Mouse (Mus musculus) midbrain, embryonic 13.5 days (tissue): ENCODE data around the gene Col26a1. TPM values are rescaled to one million over a fixed set of nuclear protein-coding genes. Genes with fewer than 3 reads are reported as not detected.

ENCODE experiments used
- ATAC-seq: fragments of 200-750 bp; cut with Nextera tagmentation; 2 replicates; pipeline ENCODE4 v1.8.0; 2017; ENCODE audit warnings: mild to moderate bottlenecking, moderate TSS enrichment, moderate library complexity
- H3K27ac ChIP-seq: fragments of 300-500 bp; sonication (generic); 2 replicates; pipeline ENCODE4 v1.5.1; 2015; ENCODE audit warnings: inconsistent platforms, mild to moderate bottlenecking, moderate library complexity
- H3K27me3 ChIP-seq: fragments of 300-500 bp; sonication (generic); 2 replicates; pipeline ENCODE4 v1.6.1; 2015; ENCODE audit warnings: mild to moderate bottlenecking, inconsistent platforms
- H3K36me3 ChIP-seq: fragments of 300-500 bp; sonication (generic); 2 replicates; pipeline ENCODE4 v1.6.1; 2015; ENCODE audit warnings: mild to moderate bottlenecking, inconsistent platforms
- H3K4me1 ChIP-seq: fragments of 300-500 bp; sonication (generic); replicated peaks from 2 replicates; pipeline ENCODE4 v1.6.1; 2015; ENCODE audit warnings: inconsistent platforms
- H3K4me2 ChIP-seq: fragments of 300-500 bp; sonication (generic); replicated peaks from 2 replicates; pipeline ENCODE4 v1.6.1; 2015; ENCODE audit warnings: moderate library complexity, mild to moderate bottlenecking, inconsistent platforms
- H3K4me3 ChIP-seq: fragments of 300-500 bp; sonication (generic); replicated peaks from 2 replicates; pipeline ENCODE4 v1.5.1; 2015; ENCODE audit warnings: mild to moderate bottlenecking, inconsistent platforms
- H3K9ac ChIP-seq: fragments of 300-500 bp; sonication (generic); replicated peaks from 2 replicates; pipeline ENCODE4 v1.6.1; 2015; ENCODE audit warnings: mild to moderate bottlenecking, inconsistent platforms
- H3K9me3 ChIP-seq: fragments of 300-500 bp; sonication (generic); 2 replicates; pipeline ENCODE4 v1.6.1; 2016; ENCODE audit warnings: mild to moderate bottlenecking, inconsistent platforms
- WGBS: fragments of 180-500 bp; shearing (Covaris S2); methylation state at CpG from one replicate; pipeline ENCODE4 v1.1.7; 2015; 5-methylcytosine and 5-hydroxymethylcytosine counted together
- polyA plus RNA-seq: library from polyadenylated mRNA; unstranded; fragments of >200 nt; fragmentation: Nextera tagmentation; extraction: Ambion mirVana; gene quantifications from 2 replicates; pipeline ENCODE4 v1.2.1, GENCODE M21; 2015

Gene Col26a1
- 14.0 and 19.0 TPM in 2 replicates for polyA plus RNA-seq

DNA sequence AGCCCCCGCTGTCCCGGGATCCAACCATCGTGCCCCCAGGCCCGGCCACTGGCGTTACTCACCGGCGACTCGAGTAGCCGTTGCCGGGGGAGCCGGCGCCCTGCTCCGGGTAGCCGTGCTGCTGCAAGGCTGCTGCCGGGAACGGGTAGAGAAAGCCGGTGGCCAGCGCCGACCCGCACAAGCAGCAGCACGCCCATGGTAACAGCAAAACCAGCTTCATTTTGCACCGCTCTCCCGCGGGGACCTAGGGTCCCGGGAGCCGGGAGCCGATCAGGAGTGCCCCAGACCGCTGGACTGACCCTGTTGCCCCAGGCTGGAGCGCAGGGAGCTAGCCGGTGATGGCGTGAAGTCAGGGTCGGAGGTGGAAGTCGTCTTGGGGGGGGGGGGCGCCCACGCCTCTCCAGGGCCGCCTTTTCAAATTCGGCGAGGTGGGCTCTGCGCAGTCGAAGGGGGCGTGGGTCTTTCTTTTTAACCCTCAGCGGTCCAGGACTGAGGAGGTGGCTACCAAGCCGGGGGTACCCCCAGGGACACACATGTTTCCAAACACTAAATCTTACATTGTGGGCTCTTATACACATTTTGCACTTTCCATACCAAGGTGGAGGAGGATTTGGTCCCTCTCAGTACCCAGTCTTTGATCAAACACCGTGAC, at the start of gene Col26a1:
Col26a1 (minus strand) TSS at position 422 of the 652 bp plus-strand sequence.
- H3K9ac ChIP-seq: peak within 1 kb of the TSS; percentile 69
- peaks cover 44% of the 10 kb centered on the region for H3K27me3 ChIP-seq
- no peak within 1 kb of the TSS for H3K27ac ChIP-seq
- peak within 1 kb of the TSS; percentile 77 for H3K4me2 ChIP-seq
- peak within 1 kb of the TSS; percentile 49 for H3K4me3 ChIP-seq
- 1% methylated on average over 44 of the region's 44 CpGs for WGBS
- H3K4me1 ChIP-seq: peaks cover 20% of the 10 kb centered on the region
- H3K9me3 ChIP-seq: no peaks in the 10 kb centered on the region
- ATAC-seq: peak; percentile 76
- no peaks in the 10 kb centered on the region for H3K36me3 ChIP-seq

DNA sequence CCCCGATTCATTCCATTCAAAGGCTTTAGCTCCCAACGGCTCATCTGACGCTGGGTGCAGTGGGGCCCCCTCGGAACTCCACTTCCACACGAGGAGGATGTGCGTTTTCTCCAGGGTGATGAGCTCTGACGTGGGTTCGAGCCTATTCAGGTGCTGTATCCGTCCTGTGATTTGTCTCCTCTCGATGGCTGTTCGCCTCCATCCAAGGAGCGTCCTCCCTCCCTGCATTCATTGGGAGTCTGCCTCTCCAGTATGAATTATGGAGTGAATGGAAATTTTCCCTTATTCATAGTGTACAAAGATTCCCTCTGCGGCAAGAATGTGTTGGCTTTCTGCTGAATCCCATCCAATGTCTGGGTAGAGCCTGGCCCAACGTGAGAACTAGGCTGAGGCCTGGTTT, 48.9 kb upstream of the Col26a1 start:
- peaks cover 1% of the 10 kb centered on the region; the same call in 1 of the 2 replicates for H3K36me3 ChIP-seq
- H3K4me2 ChIP-seq: no peak overlapping the region
- no peak overlapping the region for H3K4me3 ChIP-seq
- no peaks in the 10 kb centered on the region for H3K27me3 ChIP-seq
- H3K9ac ChIP-seq: no peak overlapping the region
- 87% methylated on average over 14 of the region's 14 CpGs for WGBS
- no peaks in the 10 kb centered on the region for H3K9me3 ChIP-seq
- H3K27ac ChIP-seq: no peak overlapping the region
- peaks cover 4% of the 10 kb centered on the region; the same call in 1 of the 2 replicates for H3K4me1 ChIP-seq
- no peak for ATAC-seq

DNA sequence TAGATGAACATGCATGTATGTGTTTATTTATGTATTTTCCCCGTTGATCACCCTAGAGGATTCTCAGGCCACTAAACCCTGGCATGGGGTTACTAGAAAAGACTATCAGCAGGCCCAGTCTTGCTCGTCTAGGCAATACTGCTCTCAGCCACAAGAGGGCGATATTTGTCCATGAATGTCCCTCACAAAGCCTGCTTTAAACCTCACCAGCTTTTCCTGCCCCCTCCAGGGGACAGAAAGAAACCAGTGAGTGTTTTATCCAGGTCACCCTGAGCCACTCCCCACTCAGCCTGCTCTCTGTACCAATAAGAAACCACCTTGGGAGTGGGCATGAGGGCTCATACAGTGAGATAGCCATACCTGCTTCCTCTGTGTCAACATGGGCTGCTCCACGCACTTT, 46.1 kb upstream of the Col26a1 start:
- Histone ChIP-seq H3K9me3 (no peaks in the 10 kb centered on the region), H3K27ac (peak overlapping the region; percentile 53), H3K4me2 (no peak overlapping the region), H3K9ac (no peak overlapping the region), H3K27me3 (no peaks in the 10 kb centered on the region), H3K36me3 (peaks cover 5% of the 10 kb centered on the region; the same call in 1 of the 2 replicates), H3K4me1 (peaks cover 4% of the 10 kb centered on the region; the same call in 1 of the 2 replicates), H3K4me3 (no peak overlapping the region)
- peak; percentile 87 for ATAC-seq
- 20% methylated on average over 4 of the region's 4 CpGs for WGBS

DNA sequence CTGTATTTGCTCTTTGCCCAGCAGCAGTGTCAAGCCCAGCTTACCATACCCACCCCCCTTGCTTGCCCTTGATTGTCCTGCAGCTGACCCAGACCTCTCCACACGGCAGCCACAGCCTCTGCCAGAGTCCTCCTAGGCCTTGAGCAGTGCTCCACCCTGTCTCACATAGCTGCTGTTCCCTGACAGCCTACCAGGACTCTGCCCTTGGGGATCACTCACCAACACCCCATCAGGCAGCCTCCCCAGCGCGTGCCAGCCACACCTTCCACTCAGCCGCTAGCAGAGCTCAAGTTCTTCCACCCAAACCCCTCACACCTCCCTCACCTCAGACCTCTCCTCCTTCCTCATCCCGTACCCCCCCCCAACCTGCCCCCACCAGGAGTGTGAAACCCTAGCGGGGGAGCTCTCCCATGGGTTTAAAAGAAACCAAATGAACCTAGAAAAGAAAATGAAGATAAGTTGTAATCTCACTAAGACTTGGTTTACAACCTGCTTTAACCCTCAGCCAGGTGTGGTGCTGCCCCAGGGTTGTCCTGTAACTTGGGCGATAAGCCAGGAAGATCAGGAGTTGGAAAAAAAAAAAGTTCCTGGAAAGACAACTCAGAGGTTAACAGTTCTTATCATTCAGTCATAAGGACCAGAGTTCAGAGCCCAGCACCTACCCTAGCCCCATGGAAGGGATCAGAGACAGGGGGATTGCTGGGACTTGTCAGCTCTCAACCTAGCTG, 40.9 kb upstream of the Col26a1 start:
- H3K9ac ChIP-seq: no peak overlapping the region
- H3K27ac ChIP-seq: no peak overlapping the region
- H3K27me3 ChIP-seq: no peaks in the 10 kb centered on the region
- WGBS: 80% methylated on average over 7 of the region's 7 CpGs
- peaks cover 5% of the 10 kb centered on the region; the same call in 1 of the 2 replicates for H3K36me3 ChIP-seq
- no peak for ATAC-seq
- H3K4me3 ChIP-seq: no peak overlapping the region
- peaks cover 7% of the 10 kb centered on the region for H3K4me1 ChIP-seq
- H3K4me2 ChIP-seq: no peak overlapping the region
- no peaks in the 10 kb centered on the region for H3K9me3 ChIP-seq

DNA sequence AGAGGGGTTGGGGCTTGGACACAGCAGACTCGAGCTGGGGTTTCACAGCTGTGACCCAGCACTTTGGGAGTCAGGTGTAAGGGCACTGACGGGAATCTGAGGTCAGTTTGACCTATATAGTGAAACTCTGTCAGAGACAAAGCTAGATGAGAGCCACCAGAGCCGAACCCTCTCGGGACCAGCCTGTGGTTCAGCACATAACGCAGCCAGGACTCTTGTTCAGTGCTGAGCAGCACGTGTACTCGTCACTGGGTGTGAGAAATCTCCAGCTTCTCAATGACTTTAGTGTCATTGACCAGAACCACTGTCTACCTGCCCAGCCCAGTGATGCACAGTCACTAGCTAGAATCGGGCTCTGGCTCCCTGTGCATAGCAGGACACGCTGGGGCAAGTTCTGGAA, 39.8 kb upstream of the Col26a1 start:
- no peaks in the 10 kb centered on the region for H3K9me3 ChIP-seq
- H3K27ac ChIP-seq: no peak overlapping the region
- H3K4me3 ChIP-seq: no peak overlapping the region
- H3K4me1 ChIP-seq: peaks cover 7% of the 10 kb centered on the region
- no peak overlapping the region for H3K4me2 ChIP-seq
- H3K36me3 ChIP-seq: peaks cover 5% of the 10 kb centered on the region; the same call in 1 of the 2 replicates
- WGBS: 87% methylated on average over 9 of the region's 9 CpGs
- ATAC-seq: no peak
- no peak overlapping the region for H3K9ac ChIP-seq
- H3K27me3 ChIP-seq: no peaks in the 10 kb centered on the region

DNA sequence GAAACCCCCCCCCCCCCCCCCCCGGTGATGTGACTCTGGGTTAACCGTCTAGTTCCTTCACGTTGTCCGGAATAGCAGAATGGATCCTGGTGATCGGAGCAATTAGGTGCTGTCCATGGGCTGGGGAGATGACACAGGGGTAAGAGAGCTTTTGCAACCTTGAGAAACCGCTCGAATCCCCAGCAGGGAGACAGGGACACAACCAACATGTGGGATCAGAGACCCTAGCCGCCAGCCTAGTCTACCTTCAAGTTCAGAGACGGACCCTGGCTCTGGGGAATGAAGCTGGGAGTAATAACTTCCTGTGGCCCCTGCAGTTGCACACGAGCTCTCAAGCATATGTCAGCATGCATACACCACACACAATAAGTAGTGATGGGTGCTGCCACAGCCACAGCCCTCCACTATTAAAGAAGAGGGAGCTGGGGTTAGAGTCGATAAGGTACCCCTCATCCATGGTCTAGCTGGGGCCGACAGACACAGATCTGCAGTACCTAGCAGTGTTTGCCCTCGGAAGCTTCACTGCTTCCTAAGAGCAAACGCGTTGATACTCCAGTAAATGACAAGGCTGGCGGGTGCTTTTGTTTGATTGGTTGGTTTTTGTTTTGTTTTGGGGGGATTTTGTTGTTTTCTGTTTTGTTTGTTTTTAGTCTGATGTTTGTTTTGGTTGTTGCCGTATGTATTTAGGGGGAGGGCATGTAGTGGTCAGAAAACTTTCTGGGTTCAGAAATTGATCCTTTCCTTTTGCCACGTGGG, 36.7 kb upstream of the Col26a1 start:
- H3K9me3 ChIP-seq: no peaks in the 10 kb centered on the region
- WGBS: 29% methylated on average over 16 of the region's 18 CpGs
- no peaks in the 10 kb centered on the region for H3K27me3 ChIP-seq
- peak overlapping the region; percentile 65 for H3K9ac ChIP-seq
- H3K4me1 ChIP-seq: peaks cover 7% of the 10 kb centered on the region
- peak; percentile 25; the same call in 1 of the 2 replicates for ATAC-seq
- peak overlapping the region; percentile 49 for H3K4me3 ChIP-seq
- no peaks in the 10 kb centered on the region for H3K36me3 ChIP-seq
- peak overlapping the region; percentile 71 for H3K4me2 ChIP-seq
- no peak overlapping the region for H3K27ac ChIP-seq

DNA sequence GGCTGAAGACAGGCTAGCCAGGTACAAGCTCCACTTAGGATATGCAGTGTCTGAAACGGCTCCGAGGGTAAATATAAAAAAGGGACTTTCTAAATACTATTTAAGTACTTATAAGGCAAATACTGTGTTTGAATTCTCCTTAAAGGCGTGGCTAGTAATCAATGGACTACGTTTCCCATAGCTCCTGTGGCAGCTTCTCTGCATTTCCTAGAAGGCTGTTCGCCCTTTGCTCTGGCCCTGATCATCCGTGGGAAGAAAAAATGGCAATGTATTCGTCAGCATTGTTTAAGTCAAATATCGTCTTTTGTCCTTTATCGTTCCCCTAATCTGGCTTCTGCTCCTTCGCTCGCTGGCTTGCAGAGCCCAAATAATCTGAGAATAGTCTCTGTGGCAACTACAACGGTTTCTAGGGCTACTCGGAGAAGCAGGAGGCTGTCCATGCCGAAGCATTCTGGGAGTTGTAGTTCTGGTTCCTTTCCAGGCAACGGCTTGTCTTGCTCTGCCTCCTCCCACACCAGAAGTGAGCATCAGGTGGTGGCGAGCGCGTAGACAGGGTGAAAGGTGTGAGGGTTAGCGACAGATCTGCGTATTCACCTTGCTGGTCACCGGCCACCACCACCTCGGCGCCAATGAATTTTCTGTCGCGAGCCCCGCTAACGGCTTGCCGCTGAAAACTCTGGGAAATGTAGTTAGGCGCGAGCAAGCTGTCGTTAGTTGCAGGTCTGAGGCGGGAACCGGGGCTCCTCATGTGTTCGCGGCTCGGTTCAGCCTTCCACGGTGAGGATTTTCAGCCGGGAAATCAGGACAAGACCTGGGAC, 35.9 kb upstream of the Col26a1 start:
- H3K36me3 ChIP-seq: peaks cover 5% of the 10 kb centered on the region
- ATAC-seq: peak; percentile 94
- H3K27me3 ChIP-seq: no peaks in the 10 kb centered on the region
- no peaks in the 10 kb centered on the region for H3K9me3 ChIP-seq
- peak overlapping the region; percentile 71 for H3K4me2 ChIP-seq
- H3K4me1 ChIP-seq: peaks cover 7% of the 10 kb centered on the region
- WGBS: 4% methylated on average over 38 of the region's 38 CpGs
- peak overlapping the region; percentile 65 for H3K9ac ChIP-seq
- peak overlapping the region; percentile 49 for H3K4me3 ChIP-seq
- peak overlapping the region; percentile 1; the same call in 1 of the 2 replicates for H3K27ac ChIP-seq

DNA sequence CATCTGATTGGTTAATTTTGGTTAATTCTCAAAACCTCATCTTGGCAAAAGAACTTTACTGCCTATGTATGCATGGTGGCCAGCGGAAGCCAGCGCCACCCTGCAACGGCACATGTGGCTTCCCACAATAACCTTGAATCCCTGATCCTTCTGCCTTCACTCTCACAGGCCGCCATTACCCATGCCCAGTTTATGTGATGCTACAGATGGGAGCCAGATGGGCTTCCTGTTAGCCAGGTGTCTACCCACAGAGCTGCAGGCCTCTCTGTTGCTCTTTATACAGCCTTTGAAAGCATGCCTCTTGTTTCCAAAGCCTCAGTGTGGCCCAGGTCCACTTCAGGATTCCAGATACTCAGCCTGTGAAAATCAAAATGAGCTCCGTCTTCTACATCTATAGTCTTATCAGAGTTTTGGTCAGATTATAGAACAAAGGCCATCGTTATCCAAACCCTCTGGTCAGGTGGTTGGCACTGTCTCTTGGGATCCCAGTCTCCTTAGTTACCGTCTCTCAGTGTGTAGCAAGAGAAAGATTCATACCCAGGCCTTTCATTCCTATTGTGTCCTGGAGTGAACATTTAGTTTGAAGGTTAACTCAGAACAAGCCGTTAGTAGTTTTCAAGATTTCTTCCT, 34.7 kb upstream of the Col26a1 start:
- no peak overlapping the region for H3K4me2 ChIP-seq
- peaks cover 7% of the 10 kb centered on the region for H3K4me1 ChIP-seq
- no peak for ATAC-seq
- H3K9ac ChIP-seq: no peak overlapping the region
- 97% methylated on average over 8 of the region's 8 CpGs for WGBS
- no peaks in the 10 kb centered on the region for H3K27me3 ChIP-seq
- no peaks in the 10 kb centered on the region for H3K9me3 ChIP-seq
- peaks cover 16% of the 10 kb centered on the region for H3K36me3 ChIP-seq
- no peak overlapping the region for H3K27ac ChIP-seq
- no peak overlapping the region for H3K4me3 ChIP-seq

DNA sequence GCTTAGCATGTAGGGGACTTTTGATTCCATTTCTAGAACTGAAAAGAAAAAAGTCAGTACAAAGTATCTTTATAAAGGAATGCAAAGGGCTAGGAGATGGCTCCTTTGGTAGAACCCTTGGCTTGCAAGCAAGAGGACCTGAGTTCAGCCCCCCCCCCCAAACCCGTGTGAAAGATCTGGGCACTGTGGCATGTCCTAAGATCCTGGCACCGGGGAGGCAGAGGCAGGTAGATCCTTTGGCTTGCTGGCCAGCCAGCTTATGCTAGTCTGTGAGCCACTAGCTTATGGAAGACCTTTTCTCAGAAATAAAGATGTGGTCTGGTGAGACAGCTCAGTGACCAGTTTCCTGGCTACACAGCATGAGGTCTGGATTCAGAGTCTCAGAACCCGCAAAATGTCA, 31.2 kb upstream of the Col26a1 start:
- 83% methylated on average over 3 of the region's 3 CpGs for WGBS
- Histone ChIP-seq H3K36me3 (peaks cover 38% of the 10 kb centered on the region), H3K4me3 (no peak overlapping the region), H3K27me3 (no peaks in the 10 kb centered on the region), H3K9ac (no peak overlapping the region), H3K9me3 (no peaks in the 10 kb centered on the region), H3K4me1 (peaks cover 8% of the 10 kb centered on the region), H3K27ac (no peak overlapping the region), H3K4me2 (no peak overlapping the region)
- ATAC-seq: no peak

DNA sequence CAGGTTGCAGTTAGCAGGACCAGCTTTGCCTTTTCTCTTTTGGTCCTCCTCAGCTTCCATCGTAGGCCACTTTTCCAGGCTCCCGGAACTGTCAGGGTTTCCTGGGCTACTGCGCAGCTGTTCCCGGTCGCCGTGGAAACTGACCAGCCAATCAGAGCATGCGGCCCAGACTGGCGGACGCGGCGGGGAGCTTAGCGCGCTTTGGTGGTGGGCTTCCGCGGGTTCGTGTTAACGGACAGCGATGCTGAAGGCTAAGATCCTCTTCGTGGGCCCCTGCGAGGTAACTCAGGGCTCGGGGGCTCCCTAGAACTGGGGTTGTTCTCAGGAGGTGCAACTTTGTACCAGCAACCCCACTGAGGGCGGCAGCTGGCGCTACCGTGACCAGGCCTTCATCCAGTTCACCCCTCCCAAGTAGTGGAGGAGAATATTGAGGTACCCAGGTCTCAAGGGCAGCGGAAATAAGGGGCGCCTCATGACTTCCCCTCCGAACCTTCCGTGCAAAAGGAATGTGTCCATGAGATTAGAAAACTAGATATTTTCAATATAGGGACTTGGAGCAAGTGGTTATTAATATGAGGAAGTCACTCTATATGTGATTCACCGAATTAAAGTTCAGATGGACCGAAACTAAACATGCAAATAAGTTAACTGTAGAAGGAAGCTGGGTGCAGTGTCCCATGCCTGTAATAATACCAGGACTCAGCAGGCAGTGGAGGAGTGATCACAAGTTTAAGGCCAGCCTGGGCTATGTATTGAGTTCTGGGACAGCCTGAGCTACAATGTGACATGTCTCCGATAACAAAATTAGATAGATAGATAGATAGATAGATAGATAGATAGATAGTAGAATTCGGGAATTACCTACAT, 25.2 kb upstream of the Col26a1 start, which contains the start of gene Ift22:
Ift22 (plus strand) TSS at position 160 of the 867 bp plus-strand sequence.
- peak; percentile 96 for ATAC-seq
- H3K27ac ChIP-seq: 0 out of 2 replicates have a peak within 1 kb of the TSS, but pooled peaks have one; percentile 32

More for the DNA sequence above, 25.2 kb upstream of the Col26a1 start, which contains the start of gene Ift22:
- no peaks in the 10 kb centered on the region for H3K9me3 ChIP-seq
- H3K4me3 ChIP-seq: peak within 1 kb of the TSS; percentile 60
- peaks cover 27% of the 10 kb centered on the region for H3K36me3 ChIP-seq
- H3K9ac ChIP-seq: peak within 1 kb of the TSS; percentile 78
- H3K27me3 ChIP-seq: no peaks in the 10 kb centered on the region
- 9% methylated on average over 32 of the region's 32 CpGs for WGBS
- peaks cover 17% of the 10 kb centered on the region for H3K4me1 ChIP-seq
- H3K4me2 ChIP-seq: peak within 1 kb of the TSS; percentile 72
